Mouse (Mus musculus): Measurements from ENCODE around the gene Ewsr1. TPM values are rescaled to one million over a fixed set of nuclear protein-coding genes. Genes with fewer than 3 reads are reported as not detected.

The Ewsr1 gene
- 605 and 630 TPM in 2 replicates for polyA plus RNA-seq (2015; fragmentation: Nextera tagmentation; extraction: Ambion mirVana)

- no peaks in the 10 kb centered on the region for H3K27me3 ChIP-seq (replicated peaks)
- no peaks in the 10 kb centered on the region for H3K36me3 ChIP-seq
- under 1% methylated on average over 86 of the region's 92 CpGs for WGBS
- peaks cover 23% of the 10 kb centered on the region for H3K4me1 ChIP-seq
- peak within 1 kb of the TSS; percentile 83 for H3K4me3 ChIP-seq (replicated peaks)
- ATAC-seq (ENCODE audit: insufficient read depth, low FRiP score, low read depth), result peak; percentile 92
- peak within 1 kb of the TSS; percentile 97 for H3K9ac ChIP-seq
- peak within 1 kb of the TSS; percentile 78 for H3K4me2 ChIP-seq
- H3K27ac ChIP-seq, result peak within 1 kb of the TSS; percentile 91
- no peaks in the 10 kb centered on the region for H3K9me3 ChIP-seq
Measured at GRCm38 (mm10) chr11:5098736-5099542, at the start of gene Ewsr1, which contains the start of gene Rhbdd3. TSS of gene Ewsr1 (minus strand) at chr11:5099266. TSS of gene Rhbdd3 (plus strand) at chr11:5098926.

- Histone ChIP-seq H3K9ac (no peak overlapping the region), H3K36me3 (no peaks in the 10 kb centered on the region), H3K4me1 (peaks cover 33% of the 10 kb centered on the region), H3K4me2 (no peak overlapping the region), H3K9me3 (no peaks in the 10 kb centered on the region), H3K4me3 (replicated peaks) (no peak overlapping the region), H3K27me3 (replicated peaks) (no peaks in the 10 kb centered on the region), H3K27ac (0 out of 2 replicates have a peak overlapping the region, but pooled peaks have one; percentile 11)
- WGBS, result 66% methylated on average over 3 of the region's 3 CpGs
- ATAC-seq (ENCODE audit: insufficient read depth, low FRiP score, low read depth), result no peak; the same call in 1 of the 2 replicates
Measured at GRCm38 (mm10) chr11:5145600-5145999, 46.5 kb upstream of the Ewsr1 start.

GRCm38 (mm10) chr11:5141965-5142364 lies 42.9 kb upstream of the Ewsr1 start:
- Histone ChIP-seq H3K36me3 (no peaks in the 10 kb centered on the region), H3K9me3 (no peaks in the 10 kb centered on the region), H3K4me1 (peaks cover 32% of the 10 kb centered on the region), H3K27ac (peak overlapping the region; percentile 74; the same call in 1 of the 2 replicates), H3K4me3 (replicated peaks) (no peak overlapping the region), H3K27me3 (replicated peaks) (no peaks in the 10 kb centered on the region), H3K9ac (no peak overlapping the region), H3K4me2 (no peak overlapping the region)
- WGBS, result 66% methylated on average over 2 of the region's 2 CpGs
- ATAC-seq (ENCODE audit: insufficient read depth, low FRiP score, low read depth), result no peak

GRCm38 (mm10) chr11:5141252-5141651 lies 42.2 kb upstream of the Ewsr1 start:
- ATAC-seq (ENCODE audit: insufficient read depth, low FRiP score, low read depth), result no peak
- peaks cover 32% of the 10 kb centered on the region for H3K4me1 ChIP-seq
- no peak overlapping the region for H3K9ac ChIP-seq

GRCm38 (mm10) chr11:5140619-5141018 lies 41.6 kb upstream of the Ewsr1 start:
- H3K4me3 ChIP-seq (replicated peaks), result no peak overlapping the region
- no peaks in the 10 kb centered on the region for H3K9me3 ChIP-seq
- ATAC-seq (ENCODE audit: insufficient read depth, low FRiP score, low read depth), result peak; percentile 37; the same call in 1 of the 2 replicates
- H3K27me3 ChIP-seq (replicated peaks), result no peaks in the 10 kb centered on the region
- WGBS, result 40% methylated on average over 8 of the region's 8 CpGs
- no peaks in the 10 kb centered on the region for H3K36me3 ChIP-seq
- peak overlapping the region; percentile 74 for H3K27ac ChIP-seq
- H3K9ac ChIP-seq, result no peak overlapping the region
- no peak overlapping the region for H3K4me2 ChIP-seq
- peaks cover 32% of the 10 kb centered on the region for H3K4me1 ChIP-seq

More at GRCm38 (mm10) chr11:5141252-5141651, 42.2 kb upstream of the Ewsr1 start:
- Histone ChIP-seq H3K27me3 (replicated peaks) (no peaks in the 10 kb centered on the region), H3K4me3 (replicated peaks) (no peak overlapping the region), H3K4me2 (no peak overlapping the region), H3K9me3 (no peaks in the 10 kb centered on the region), H3K27ac (peak overlapping the region; percentile 74), H3K36me3 (no peaks in the 10 kb centered on the region)
- 62% methylated on average over 5 of the region's 5 CpGs for WGBS

GRCm38 (mm10) chr11:5139372-5139771 lies 40.3 kb upstream of the Ewsr1 start:
- no peaks in the 10 kb centered on the region for H3K36me3 ChIP-seq
- WGBS, result 34% methylated on average over 9 of the region's 9 CpGs
- H3K4me3 ChIP-seq (replicated peaks), result no peak overlapping the region
- no peak overlapping the region for H3K4me2 ChIP-seq
- peak overlapping the region; percentile 68 for H3K27ac ChIP-seq
- peaks cover 32% of the 10 kb centered on the region for H3K4me1 ChIP-seq
- H3K9ac ChIP-seq, result no peak overlapping the region
- H3K9me3 ChIP-seq, result no peaks in the 10 kb centered on the region
- ATAC-seq (ENCODE audit: insufficient read depth, low FRiP score, low read depth), result no peak
- H3K27me3 ChIP-seq (replicated peaks), result no peaks in the 10 kb centered on the region

- H3K4me3 ChIP-seq (replicated peaks), result no peak overlapping the region
- no peaks in the 10 kb centered on the region for H3K27me3 ChIP-seq (replicated peaks)
- H3K4me2 ChIP-seq, result no peak overlapping the region
- 0 out of 2 replicates have a peak, but pooled peaks cover under 1% of the 10 kb centered on the region for H3K36me3 ChIP-seq
- peaks cover 32% of the 10 kb centered on the region for H3K4me1 ChIP-seq
- H3K27ac ChIP-seq, result peak overlapping the region; percentile 68
- H3K9ac ChIP-seq, result no peak overlapping the region
- 30% methylated on average over 2 of the region's 2 CpGs for WGBS
- H3K9me3 ChIP-seq, result no peaks in the 10 kb centered on the region
- ATAC-seq (ENCODE audit: insufficient read depth, low FRiP score, low read depth), result no peak
Measured at GRCm38 (mm10) chr11:5138642-5139041, 39.6 kb upstream of the Ewsr1 start.

GRCm38 (mm10) chr11:5135914-5136313 lies 36.8 kb upstream of the Ewsr1 start:
- ATAC-seq (ENCODE audit: insufficient read depth, low FRiP score, low read depth), result peak; percentile 21; the same call in 1 of the 2 replicates

GRCm38 (mm10) chr11:5132751-5133150 lies 33.7 kb upstream of the Ewsr1 start:
- H3K4me2 ChIP-seq, result no peak overlapping the region
- no peak overlapping the region for H3K9ac ChIP-seq
- ATAC-seq (ENCODE audit: insufficient read depth, low FRiP score, low read depth), result no peak
- H3K27me3 ChIP-seq (replicated peaks), result no peaks in the 10 kb centered on the region
- 0 out of 2 replicates have a peak, but pooled peaks cover 4% of the 10 kb centered on the region for H3K36me3 ChIP-seq
- H3K27ac ChIP-seq, result no peak overlapping the region
- H3K4me1 ChIP-seq, result no peaks in the 10 kb centered on the region
- H3K9me3 ChIP-seq, result no peaks in the 10 kb centered on the region
- H3K4me3 ChIP-seq (replicated peaks), result no peak overlapping the region
- 67% methylated on average over 4 of the region's 4 CpGs for WGBS

More at GRCm38 (mm10) chr11:5135914-5136313, 36.8 kb upstream of the Ewsr1 start:
- Histone ChIP-seq H3K9ac (no peak overlapping the region), H3K4me2 (no peak overlapping the region), H3K9me3 (no peaks in the 10 kb centered on the region), H3K4me3 (replicated peaks) (no peak overlapping the region), H3K27ac (peak overlapping the region; percentile 46; the same call in 1 of the 2 replicates), H3K36me3 (0 out of 2 replicates have a peak, but pooled peaks cover 4% of the 10 kb centered on the region), H3K27me3 (replicated peaks) (no peaks in the 10 kb centered on the region), H3K4me1 (peaks cover 20% of the 10 kb centered on the region)
- WGBS, result 79% methylated on average over 11 of the region's 11 CpGs

- no peak for ATAC-seq (ENCODE audit: insufficient read depth, low FRiP score, low read depth)
- H3K4me3 ChIP-seq (replicated peaks), result no peak overlapping the region
- 53% methylated on average over 4 of the region's 4 CpGs for WGBS
- H3K27ac ChIP-seq, result no peak overlapping the region
- H3K27me3 ChIP-seq (replicated peaks), result no peaks in the 10 kb centered on the region
- H3K4me2 ChIP-seq, result no peak overlapping the region
- H3K9ac ChIP-seq, result no peak overlapping the region
- no peaks in the 10 kb centered on the region for H3K4me1 ChIP-seq
- no peaks in the 10 kb centered on the region for H3K9me3 ChIP-seq
- H3K36me3 ChIP-seq, result 0 out of 2 replicates have a peak, but pooled peaks cover 4% of the 10 kb centered on the region
Measured at GRCm38 (mm10) chr11:5130111-5130665, 31.1 kb upstream of the Ewsr1 start.

- Histone ChIP-seq H3K4me1 (no peaks in the 10 kb centered on the region), H3K36me3 (0 out of 2 replicates have a peak, but pooled peaks cover 4% of the 10 kb centered on the region), H3K9ac (no peak overlapping the region), H3K27me3 (replicated peaks) (no peaks in the 10 kb centered on the region), H3K4me2 (no peak overlapping the region), H3K9me3 (no peaks in the 10 kb centered on the region), H3K4me3 (replicated peaks) (no peak overlapping the region), H3K27ac (no peak overlapping the region)
- no peak for ATAC-seq (ENCODE audit: insufficient read depth, low FRiP score, low read depth)
- WGBS, result 51% methylated on average over 5 of the region's 5 CpGs
Measured at GRCm38 (mm10) chr11:5129035-5129480, 30.0 kb upstream of the Ewsr1 start.

GRCm38 (mm10) chr11:5125713-5126112 lies 26.6 kb upstream of the Ewsr1 start:
- Histone ChIP-seq H3K36me3 (no peaks in the 10 kb centered on the region), H3K27me3 (replicated peaks) (no peaks in the 10 kb centered on the region), H3K4me1 (no peaks in the 10 kb centered on the region), H3K4me2 (no peak overlapping the region), H3K4me3 (replicated peaks) (no peak overlapping the region), H3K9ac (no peak overlapping the region), H3K27ac (no peak overlapping the region), H3K9me3 (no peaks in the 10 kb centered on the region)
- 75% methylated on average over 4 of the region's 4 CpGs for WGBS
- ATAC-seq (ENCODE audit: insufficient read depth, low FRiP score, low read depth), result no peak

Measured in stomach, embryonic 15.5 days (tissue).